Mouse (Mus musculus): ENCODE results near the gene Tnfaip3.
A peak's percentile ranks its signal among the peaks of the same experiment; 100 is the strongest.

The Tnfaip3 gene

DNA sequence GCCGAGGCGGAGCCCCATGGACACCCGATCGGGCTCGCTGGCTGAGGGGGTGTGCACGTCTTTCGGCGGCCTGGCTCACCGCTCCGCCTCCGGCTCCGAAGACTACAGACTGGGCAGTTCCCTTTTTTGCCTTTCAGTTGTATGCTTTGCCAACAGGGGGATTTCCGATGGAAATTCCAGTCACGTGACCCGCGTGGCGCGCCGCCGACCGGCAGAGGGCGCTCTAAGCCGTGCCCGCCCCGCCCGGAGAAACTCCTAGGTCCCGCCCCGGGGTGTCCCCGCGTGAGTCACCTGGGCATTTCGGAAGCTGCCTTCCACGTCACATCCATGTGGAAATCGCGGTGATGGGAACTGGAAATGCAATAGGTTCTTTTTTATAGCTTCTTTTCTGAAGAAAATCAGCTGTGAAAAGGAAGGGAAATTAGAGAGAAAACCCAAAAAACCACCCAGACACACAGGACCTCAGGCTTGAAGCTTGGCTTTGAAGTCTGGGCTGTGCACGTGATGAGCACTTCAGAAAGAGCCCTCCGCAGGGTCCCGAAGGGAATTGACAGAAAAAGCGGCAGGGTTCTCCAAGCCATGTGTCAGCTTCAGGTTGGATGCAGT, at the start of gene Tnfaip3:
TSS of gene Tnfaip3 (minus strand) at position 401 of the 606 bp plus-strand sequence.
- DNase-seq (ENCODE audit: inconsistent age in 2 of 2, low spot score in 1 of 2), result peak; percentile 98 to 100

DNA sequence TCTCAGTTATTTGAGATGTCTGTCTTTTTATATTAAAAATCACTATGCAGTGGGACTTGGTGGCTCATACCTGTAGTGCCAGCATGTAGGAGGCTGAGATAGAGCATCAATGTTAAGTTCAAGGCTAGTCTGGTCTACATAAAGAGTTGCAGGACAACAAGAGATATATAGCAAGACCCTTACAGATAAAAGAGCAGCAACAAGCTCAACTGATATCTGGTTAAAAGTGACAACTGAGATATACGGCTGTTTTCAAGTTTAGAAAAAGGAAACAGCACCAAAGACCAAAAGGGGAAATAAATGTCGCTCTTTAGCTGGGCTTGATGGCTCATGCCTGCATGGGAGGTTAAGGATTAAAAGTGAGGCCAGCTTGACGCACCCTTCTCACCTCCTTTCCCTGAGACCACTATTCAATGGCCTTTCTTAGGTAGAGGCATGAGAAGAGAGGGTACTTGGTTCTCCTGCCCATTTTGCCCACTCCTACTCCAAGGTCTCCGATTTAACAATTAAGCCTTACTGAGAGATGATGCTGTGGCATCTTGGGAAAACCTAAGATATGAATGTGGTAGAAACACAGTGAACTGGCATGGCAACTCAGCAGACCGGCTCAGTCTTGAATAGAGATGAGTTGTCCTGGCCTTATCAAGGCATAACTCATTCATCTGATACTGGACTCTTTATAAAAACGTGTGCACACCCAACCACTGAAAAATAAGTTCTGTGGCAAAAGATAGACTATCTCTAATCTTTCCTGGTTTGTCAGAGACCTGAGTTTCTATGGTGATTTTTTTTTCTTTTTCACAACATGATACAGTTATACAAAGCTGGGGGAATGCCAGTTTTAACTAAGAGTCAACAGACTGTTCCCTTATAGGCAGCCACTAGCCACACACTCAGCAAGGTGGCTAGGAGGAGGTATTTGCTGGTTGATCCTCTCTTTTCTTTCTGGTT, 49.5 kb upstream of the Tnfaip3 start:
- DNase-seq (ENCODE audit: inconsistent age in 2 of 2, low spot score in 1 of 2), result no peak

DNA sequence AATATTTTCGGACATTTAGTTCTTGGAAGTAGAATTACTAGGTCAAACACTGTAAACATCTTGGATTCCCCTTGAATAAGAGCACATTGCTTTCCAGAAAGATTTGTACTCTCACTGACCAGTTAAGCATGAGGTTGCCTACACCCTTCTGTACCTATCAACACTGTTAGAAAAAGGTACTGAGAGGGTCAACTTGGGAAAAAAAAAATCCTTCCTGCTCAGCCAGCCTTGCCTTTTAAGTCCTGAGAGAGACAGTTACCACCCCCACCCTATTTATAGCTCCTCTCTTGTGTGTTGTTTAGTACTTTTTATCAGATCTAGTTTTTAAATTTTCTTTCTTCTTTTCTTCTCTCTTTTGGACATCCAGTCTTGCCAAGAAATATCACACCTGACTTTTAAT, 48.2 kb upstream of the Tnfaip3 start:
- DNase-seq (ENCODE audit: inconsistent age in 2 of 2, low spot score in 1 of 2), result no peak

DNA sequence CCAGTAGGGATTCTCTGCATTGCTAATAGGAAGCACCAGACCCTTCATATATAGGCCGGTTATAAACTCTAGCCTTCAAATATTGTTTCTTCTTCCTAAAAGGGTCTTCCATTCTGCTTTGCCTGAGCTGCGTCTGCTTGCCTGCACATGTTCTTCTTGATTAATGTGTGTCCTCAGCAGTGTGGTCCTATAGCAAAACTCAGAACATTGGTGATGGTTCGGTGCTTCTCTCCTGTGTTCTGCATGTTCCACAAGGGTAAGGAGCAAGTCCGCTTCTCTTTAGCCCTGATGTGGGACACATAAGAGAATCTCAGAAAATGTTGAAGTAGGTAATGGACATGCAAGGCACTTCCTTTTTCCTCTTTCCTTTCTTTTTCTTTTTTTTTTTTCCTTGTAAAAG, 47.8 kb upstream of the Tnfaip3 start:
- DNase-seq (ENCODE audit: inconsistent age in 2 of 2, low spot score in 1 of 2), result no peak

DNA sequence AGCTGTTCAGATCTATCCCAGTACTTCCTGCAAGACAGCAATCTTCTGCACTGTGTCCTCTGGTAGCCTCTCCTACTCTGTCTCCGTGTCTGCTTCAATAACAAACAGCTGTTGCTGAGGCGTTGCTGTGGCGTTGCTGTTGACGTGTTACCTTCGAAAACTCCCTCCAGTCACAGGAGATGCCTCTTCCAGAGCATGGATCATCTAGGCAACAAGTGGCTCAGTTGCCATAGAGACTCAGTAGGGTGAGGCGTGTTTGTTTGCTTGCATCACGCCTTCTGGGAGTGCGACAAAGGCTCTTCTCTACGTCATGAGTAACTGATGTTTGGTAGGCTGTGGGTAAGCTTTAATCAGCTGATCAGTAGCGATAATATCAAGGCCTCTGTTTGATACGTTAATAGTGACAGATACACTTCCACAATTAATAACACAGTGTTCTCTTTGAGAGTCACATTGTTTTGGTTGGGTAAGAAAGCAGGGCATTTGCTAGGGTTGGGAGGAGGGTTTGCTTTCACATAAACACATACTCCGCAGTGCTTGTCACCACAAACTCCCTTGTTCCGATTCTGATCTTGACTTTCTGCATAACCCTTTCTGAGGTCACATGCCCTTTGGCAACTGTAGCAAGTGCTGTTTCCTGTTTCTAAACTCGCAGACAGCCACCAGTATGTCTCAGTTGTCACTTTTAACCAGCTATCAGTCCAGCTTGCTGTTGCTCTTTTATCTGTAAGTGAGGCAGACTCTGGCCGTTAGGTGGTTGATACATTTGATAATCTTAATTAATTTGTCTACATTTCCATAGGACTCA, 46.8 kb upstream of the Tnfaip3 start:
- peak; percentile 16 to 52 for DNase-seq (ENCODE audit: inconsistent age in 2 of 2, low spot score in 1 of 2)

DNA sequence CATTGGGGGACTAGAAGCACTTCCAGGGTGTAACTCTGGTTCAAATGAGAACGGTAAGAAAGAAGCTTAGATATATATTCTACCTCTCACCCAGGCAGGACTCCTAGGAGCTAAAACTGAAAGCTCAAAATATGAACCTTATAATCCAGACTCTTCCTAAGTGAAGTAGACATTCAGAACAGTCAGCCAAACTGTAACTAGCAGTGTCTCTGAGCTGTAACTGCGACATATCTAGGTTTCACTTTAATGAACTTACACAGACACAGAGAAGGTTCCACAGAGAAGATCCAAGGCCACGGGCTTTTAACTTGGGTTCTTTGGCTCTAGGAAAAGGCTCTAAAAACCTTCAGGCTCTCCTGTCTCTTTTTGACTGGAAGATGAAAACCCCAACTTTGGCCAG, 45.7 kb upstream of the Tnfaip3 start:
- no peak for DNase-seq (ENCODE audit: inconsistent age in 2 of 2, low spot score in 1 of 2)

DNA sequence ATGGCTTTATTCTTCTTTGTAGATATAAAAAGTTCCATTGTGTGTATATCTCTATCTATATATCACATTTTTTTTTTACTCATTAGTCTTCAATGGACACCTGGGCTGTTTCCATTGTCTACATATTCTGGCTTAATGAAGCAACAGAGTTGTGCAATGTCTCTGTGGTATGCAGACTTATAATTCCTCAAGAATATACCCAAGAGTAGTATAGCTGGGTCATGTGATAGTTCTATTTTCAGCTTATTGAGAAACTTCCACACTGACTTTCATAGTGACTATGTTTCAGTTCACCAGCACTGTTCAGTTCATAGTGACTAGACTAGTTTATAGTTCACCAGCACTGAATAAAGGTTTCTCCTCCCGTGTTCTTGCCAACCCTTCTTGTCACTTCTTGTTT, 38.1 kb upstream of the Tnfaip3 start:
- no peak for DNase-seq (ENCODE audit: inconsistent age in 2 of 2, low spot score in 1 of 2)

DNA sequence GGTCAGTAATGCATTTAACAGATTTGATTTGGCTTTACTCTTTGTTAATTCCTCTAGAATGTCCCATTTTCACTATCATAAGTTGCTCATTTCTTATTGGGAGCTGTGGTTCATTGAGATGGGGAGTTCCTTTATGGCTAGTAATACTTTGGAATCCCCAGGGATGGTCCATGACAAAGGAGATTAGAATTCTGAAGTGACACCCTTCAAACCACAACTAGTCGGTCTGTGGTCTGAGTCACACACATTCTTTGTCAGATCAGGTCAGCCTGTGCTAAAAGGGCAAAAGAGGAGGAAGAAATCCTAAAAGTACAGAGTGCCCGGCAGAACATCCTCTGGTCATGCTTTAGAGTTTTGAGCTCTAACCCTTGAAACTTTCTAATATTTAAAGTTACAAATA, 30.5 kb upstream of the Tnfaip3 start:
- peak in 1 of 2 experiments; percentile 15 for DNase-seq (ENCODE audit: inconsistent age in 2 of 2, low spot score in 1 of 2)

DNA sequence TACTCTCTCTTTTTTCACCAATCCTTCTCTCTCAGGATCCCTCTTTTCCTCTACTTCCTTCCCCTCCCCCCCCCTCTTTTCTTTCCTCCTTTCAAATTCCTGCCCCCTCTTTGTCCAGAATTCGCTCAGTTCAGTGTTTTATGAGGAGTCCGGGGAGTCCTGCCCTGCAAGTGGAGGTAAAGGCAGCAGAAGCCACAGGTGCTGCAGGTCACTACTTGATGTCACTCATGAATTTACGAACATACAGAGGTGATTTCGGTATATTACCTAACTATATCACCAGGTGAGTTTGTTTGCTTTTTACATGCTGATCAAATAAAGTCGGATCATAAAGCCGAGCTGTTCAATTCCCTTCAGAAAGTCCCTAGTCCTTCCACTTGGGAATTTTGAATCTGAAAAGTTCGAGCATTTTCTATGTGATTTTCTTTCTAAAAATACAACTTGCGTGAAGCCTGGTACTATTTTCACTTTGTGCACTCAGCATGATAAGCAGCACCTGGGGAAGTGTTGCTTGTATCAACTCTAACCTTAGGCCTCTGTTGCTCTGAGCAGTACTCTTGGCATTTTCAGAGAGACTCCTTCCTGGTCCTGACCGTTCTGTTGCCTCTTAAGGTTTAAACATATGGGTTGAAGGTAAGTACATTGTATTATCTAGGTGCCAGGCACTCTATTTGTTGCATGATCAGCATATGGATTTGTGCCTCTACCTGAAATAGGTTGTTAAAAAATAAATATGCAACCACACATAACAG, 29.5 kb upstream of the Tnfaip3 start:
- no peak for DNase-seq (ENCODE audit: inconsistent age in 2 of 2, low spot score in 1 of 2)

DNA sequence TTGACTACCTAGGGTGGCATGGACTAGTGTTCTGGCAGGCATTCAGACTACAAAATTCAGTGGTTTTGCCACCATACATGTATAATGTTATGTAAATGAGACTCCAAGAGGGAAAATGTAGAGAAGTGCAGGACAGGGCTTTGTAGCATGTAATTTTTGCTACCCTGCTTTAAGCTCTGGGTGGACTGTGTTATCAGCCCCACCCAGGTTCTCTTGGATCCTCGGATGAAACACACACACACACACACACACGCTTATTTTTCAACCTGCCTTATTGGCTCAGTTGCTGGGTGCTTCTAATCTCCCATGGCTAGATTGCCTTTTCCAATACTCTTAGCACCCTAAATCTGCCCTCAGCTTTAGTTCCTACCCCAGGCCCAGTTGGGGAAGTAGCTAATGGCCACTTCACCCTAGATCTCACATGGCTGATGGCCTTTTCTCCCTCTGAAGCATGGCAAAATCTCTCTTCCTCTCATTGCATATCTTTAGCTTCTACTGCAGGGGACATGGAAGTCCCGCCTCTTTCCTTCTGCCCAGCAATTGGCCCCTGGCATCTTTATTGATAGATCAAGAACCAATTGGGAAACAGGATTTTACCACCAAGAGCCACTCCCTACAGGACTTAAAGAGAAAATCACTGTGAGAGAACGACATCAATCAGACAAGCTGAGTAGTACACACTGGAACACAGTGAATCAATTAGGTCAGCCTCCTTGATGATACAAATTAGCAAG, 28.2 kb upstream of the Tnfaip3 start:
- DNase-seq (ENCODE audit: inconsistent age in 2 of 2, low spot score in 1 of 2), result peak in 1 of 2 experiments; percentile 36

DNA sequence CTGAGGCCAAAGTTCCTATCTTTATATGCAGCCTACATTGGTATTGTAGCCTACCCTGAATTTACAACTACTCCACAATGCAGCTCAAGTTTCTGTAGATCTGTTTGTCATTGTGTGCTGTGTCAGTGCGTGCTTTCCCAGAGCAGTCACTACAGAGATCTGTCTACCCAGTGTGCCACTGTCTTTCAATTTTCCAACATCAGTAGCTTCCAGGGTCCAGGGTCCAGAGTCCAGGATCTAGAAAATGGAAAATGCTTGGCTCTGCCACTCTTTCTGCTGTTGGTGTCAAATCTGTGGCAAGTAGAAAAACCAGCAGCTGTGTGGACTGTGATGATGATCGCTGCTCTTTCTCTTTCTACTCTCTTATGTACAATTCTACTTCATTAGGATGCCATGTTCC, 24.7 kb upstream of the Tnfaip3 start:
- DNase-seq (ENCODE audit: inconsistent age in 2 of 2, low spot score in 1 of 2), result no peak

DNA sequence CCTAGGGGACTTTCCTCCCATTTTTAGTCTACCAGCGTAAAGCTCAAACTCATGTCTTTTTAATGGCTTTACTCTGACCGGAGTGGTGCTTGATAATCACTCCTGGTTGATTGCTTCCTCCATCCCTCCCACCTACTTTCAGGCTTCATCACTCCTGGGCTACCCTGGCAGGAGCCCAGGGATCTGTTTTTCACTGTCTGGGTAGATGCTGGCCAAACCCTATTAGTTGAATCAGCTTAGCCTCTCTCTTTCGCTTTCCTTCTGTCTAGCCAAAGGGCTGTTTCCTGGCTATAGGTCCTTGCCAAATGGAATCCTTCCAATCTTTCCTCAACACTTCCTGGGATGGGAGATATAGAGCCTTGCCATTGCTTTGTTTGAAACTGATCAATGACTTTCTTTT, 19.3 kb upstream of the Tnfaip3 start:
- DNase-seq (ENCODE audit: inconsistent age in 2 of 2, low spot score in 1 of 2), result peak in 1 of 2 experiments; percentile 30

DNA sequence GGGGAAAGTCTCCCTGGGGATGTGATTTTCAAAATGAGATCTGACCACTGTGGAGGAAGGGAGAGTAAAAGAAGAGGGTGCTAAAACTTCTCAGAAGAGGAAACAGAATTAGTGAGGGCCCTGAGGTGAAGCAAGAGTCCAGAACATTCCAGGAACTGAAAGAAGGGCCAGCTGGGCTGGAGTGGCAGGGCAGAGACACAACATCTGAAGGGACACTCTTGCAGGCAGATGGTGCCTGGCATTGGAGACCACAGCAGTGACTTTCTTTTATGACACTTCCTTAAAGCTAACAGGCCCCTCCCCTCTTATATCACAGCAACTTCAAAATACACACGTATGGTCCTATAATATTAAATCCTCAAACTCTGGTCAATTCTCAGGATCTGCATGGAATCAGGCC, 18.2 kb upstream of the Tnfaip3 start:
- DNase-seq (ENCODE audit: inconsistent age in 2 of 2, low spot score in 1 of 2), result no peak

DNA sequence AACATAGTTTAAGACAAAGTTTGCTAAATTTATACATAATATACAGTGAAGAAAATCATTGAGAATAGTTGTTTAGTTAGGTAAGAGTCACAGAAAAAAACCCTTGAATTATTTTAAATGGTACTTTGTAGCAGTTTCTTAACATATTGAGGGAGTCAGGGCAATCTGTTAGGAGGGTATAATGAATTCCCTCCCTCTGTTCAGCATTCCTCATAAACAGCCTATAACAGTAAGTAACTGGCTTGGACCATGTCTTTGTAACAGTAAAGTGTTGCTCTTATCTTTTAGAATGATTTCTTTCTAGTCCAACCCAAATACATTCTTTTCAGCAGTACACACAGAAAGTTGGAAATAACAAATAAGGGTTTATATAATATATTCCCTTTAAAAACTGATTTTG, 16.4 kb upstream of the Tnfaip3 start:
- no peak for DNase-seq (ENCODE audit: inconsistent age in 2 of 2, low spot score in 1 of 2)

DNA sequence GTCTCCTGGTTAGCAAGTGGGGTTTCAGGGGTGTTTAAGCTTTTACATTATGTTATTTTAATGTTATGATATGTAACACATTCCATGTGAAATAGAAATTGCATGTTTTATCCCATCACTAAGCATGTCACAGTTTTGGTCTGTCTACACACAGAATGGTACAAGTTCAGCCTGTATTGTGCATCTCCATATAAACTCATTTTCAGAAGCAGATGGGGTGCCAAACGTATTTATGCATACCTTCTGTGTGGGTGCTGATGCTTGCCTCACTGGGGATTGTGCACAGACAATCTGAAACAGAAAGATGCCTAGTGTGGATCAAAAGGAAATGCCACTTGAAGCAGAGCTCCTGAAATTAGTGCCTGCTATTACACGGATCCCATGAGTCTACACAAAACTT, 15.2 kb upstream of the Tnfaip3 start:
- no peak for DNase-seq (ENCODE audit: inconsistent age in 2 of 2, low spot score in 1 of 2)

DNA sequence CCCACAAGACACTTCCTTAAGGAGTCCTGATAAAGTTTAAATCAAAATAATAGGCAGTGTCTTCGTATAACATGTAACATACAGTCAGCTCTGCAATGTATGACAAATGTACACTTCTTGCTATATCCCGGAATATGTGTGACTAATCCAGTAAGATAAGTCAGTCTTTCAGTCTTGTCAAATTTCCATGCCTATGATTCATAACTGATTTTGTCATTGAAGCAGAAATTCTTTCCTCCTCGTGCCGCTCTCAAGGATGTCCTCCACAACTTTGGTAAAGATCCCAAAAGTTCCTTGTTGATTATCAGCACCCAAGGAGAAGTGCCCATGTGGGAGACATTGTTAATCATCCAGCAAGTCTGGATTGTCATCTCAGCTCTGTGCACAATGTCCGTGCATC, 11.3 kb upstream of the Tnfaip3 start:
- peak in 1 of 2 experiments; percentile 55 for DNase-seq (ENCODE audit: inconsistent age in 2 of 2, low spot score in 1 of 2)

DNA sequence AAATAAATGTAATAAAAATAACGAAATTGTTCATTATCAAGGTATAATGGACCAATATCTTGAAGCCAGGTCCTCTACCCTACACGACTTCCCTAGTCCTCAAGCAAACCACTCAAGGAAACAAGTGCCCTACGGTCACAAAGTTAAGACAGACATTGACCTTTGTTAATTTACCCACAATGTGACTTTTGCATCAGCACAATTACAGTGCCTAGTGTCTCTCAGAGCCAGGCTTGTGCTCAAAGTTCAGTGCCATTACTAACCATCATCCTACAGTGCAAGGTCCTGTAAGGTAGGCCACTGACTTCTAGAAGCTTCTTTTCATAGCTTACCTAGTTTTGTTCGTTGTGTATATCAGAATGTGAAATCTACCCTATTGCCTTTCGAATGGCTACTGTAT, 8.9 kb upstream of the Tnfaip3 start:
- DNase-seq (ENCODE audit: inconsistent age in 2 of 2, low spot score in 1 of 2), result no peak

DNA sequence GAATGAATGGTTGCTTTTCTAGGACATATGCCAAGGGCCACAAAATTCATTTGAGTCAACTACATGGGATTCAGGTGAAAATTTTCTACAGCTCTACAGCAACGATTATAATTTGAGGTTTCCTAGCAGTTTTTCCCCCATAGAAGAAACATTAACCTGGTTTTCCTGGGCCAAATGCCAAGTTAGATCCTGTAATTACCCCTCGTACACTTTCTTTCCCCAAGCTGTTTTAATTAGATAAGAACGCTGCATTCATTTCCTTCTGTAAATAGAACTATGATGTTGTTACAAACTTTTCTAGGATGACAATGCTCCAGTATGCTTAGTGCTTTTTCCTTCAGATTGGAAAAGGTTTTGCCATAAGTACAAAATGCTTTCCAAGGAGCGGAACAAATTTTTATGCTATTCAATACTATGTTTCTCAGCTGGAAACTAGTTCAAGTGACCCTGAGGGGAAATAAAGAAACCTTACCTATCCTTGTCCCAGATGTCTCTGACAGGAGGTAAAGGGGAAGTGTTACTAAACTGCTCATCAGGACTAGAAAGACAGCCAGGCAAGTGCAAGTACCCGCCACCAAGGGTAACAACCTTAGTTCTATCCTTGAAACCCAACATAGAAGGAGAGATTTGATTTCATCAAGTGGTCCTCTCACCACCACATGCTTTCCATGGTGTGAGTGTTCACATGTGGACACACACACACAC, 8.3 kb upstream of the Tnfaip3 start:
- no peak for DNase-seq (ENCODE audit: inconsistent age in 2 of 2, low spot score in 1 of 2)

DNA sequence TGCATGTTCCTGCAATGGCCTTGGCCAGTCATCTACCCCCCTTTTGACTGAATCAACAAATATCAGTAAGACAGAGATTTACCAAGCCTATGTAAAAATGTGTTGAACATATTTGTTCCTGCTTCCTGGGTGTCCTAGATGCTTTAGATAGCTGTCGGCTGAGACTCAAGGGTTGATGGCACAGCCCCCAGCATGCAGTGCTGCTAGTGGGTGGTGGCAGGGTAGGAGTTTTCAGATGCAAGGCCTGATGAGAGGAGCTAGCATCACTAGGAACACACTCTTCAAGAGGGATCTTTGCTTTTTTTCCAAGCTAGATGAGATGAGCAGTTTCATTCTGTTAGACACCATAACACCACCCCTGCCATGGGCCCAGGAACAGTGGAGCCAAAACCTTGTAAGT, 6.8 kb upstream of the Tnfaip3 start:
- peak in 1 of 2 experiments; percentile 20 for DNase-seq (ENCODE audit: inconsistent age in 2 of 2, low spot score in 1 of 2)
